Mouse (Mus musculus) cerebellum, adult 11 months (tissue): ENCODE measurements at regions not wholly inside any gene's neighbourhood (a gene's known extent, or its start where the extent isn't known, plus 50 kb on each side); places are given as distances from the start of the nearest gene placed in this dataset.

Source experiments
- DNase-seq: peaks from one replicate; pipeline ENCODE4 v3.0.0; 2022

DNA sequence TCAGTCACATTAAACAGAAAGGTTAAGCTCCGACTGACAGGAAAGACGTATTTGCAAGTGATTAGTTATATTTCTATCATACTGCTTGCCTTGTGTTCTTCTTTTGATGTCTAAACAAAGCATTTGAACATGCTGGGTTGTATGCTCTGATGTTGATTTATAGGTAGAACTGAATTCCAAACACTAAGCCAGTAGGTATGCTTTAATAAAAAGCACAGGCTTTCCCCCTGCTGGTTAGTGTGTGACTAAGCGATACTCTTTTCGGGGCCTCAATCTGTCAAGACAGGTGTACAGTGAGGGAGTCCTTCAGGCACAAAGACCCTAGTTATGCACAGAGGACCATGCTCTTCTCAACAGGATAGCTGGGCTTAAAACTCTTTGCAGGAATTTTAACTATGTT is 119.1 kb upstream of the Defb41 start:
- DNase-seq, result no peak

DNA sequence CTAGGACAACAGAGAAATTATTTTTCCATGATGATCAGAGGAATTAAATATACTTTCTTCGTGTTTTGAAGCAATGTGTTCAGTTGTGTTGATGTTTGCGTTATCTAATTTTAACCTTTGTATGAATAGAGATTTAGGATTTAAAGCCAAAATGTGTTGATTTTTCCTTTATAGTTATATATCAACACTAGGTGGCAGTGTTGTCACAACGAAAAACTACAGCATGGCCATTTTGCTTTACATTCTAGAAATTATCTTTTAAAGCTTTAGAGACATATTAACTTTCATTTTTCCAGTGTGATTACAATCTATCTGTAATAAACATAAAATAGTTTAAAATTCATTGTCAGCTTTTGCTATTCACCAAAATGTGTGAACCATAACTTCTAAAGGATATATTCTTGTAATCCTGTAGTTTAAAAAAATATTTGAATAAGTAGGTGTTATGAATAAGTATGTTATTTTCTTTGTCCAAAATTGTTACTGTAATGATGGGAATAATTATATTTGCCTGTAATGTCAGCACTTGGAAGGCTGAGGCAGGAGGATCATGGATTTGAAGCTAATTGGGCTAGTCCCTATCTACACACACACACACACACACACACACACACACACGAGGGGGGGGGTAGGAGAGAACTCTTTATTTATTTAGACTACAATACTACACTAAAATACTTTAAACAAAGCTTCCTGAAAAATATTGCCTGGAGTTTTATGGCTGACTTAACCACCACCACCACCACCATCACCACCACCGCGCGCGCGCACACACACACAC is 95.2 kb upstream of the Defb41 start:
- no peak for DNase-seq

GRCm38 (mm10) chr1:18338871-18339270 is 73.9 kb upstream of the Defb41 start:
- no peak for DNase-seq
